ENCODE assay signal across 8 mouse cellular contexts in genomic region chr3:123116903-123117302, GRCm38 (mm10).
A peak's percentile ranks its signal among the peaks of the same experiment; 100 is the strongest.
DNase-seq lines count a peak whose midpoint lies in the region; ATAC-seq lines count a peak whose summit lies in the region.
"Had no signal": no experiment of that assay in that cellular context is flagged by ENCODE, and none has a peak within 500 bp of the region (broad histone marks: within the 10 kb centered on the region; RNA-seq: fewer than 3 reads in every experiment).

No protein-coding gene starts in this region.

- ATAC-seq in embryonic facial prominence, embryonic 15.5 days (ENCODE audit: insufficient number of reproducible peaks, low FRiP score, low TSS enrichment, low read depth) = no peak
- no peak; the same call in 1 of the 2 replicates for ATAC-seq in stomach, embryonic 15.5 days (ENCODE audit: insufficient read depth, low FRiP score, low read depth)

- peaks cover 5% of the 10 kb centered on the region; the same call in 1 of the 2 replicates for H3K36me3 ChIP-seq in embryonic facial prominence, embryonic 15.5 days
- H3K36me3 ChIP-seq in limb, embryonic 10.5 days = no peaks in the 10 kb centered on the region
- H3K36me3 ChIP-seq in stomach, embryonic 15.5 days = no peaks in the 10 kb centered on the region

- DNase-seq in retina, postnatal 1 day = peak; percentile 9
- no peak for DNase-seq in retina, embryonic 14.5 days (ENCODE audit: low spot score)
- DNase-seq in limb, embryonic 10.5 days (ENCODE audit: low spot score) = peak; percentile 37
- DNase-seq in adrenal gland, postnatal 36 days = no peak
- no peak for DNase-seq in frontal cortex, postnatal 25 days (ENCODE audit: low spot score in 2 of 2)
- DNase-seq: adrenal gland, adult 8-10 months had no signal

- H3K9me3 ChIP-seq in embryonic facial prominence, embryonic 15.5 days (replicated peaks) = no peaks in the 10 kb centered on the region
- no peaks in the 10 kb centered on the region for H3K9me3 ChIP-seq in limb, embryonic 10.5 days (replicated peaks)
- no peaks in the 10 kb centered on the region for H3K9me3 ChIP-seq in stomach, embryonic 15.5 days

- peak overlapping the region; percentile 14 for H3K4me3 ChIP-seq in embryonic facial prominence, embryonic 15.5 days (replicated peaks)
- H3K4me3 ChIP-seq in limb, embryonic 10.5 days = peak overlapping the region; percentile 22
- H3K4me3 ChIP-seq in stomach, embryonic 15.5 days (replicated peaks) = peak overlapping the region; percentile 16; the same call in 1 of the 2 replicates

- H3K27me3 ChIP-seq in embryonic facial prominence, embryonic 15.5 days = no peaks in the 10 kb centered on the region
- no peaks in the 10 kb centered on the region for H3K27me3 ChIP-seq in limb, embryonic 10.5 days (ENCODE audit: low read depth, poor library complexity, severe bottlenecking)
- no peaks in the 10 kb centered on the region for H3K27me3 ChIP-seq in stomach, embryonic 15.5 days (replicated peaks)

- peaks cover 13% of the 10 kb centered on the region; the same call in 1 of the 2 replicates for H3K4me1 ChIP-seq in embryonic facial prominence, embryonic 15.5 days
- peaks cover 12% of the 10 kb centered on the region for H3K4me1 ChIP-seq in limb, embryonic 10.5 days
- H3K4me1 ChIP-seq in stomach, embryonic 15.5 days = peaks cover 5% of the 10 kb centered on the region; the same call in 1 of the 2 replicates

- H3K4me2 ChIP-seq in embryonic facial prominence, embryonic 15.5 days (replicated peaks) = peak overlapping the region; percentile 33
- peak overlapping the region; percentile 40 for H3K4me2 ChIP-seq in stomach, embryonic 15.5 days

- H3K27ac ChIP-seq in embryonic facial prominence, embryonic 15.5 days (replicated peaks) = no peak overlapping the region
- no peak overlapping the region for H3K27ac ChIP-seq in limb, embryonic 10.5 days
- H3K27ac ChIP-seq in stomach, embryonic 15.5 days = peak overlapping the region; percentile 31; the same call in 1 of the 2 replicates

- WGBS in embryonic facial prominence, embryonic 15.5 days = 28% methylated on average over 16 of the region's 16 CpGs
- 35% methylated on average over 16 of the region's 16 CpGs for WGBS in limb, embryonic 10.5 days
- 23% methylated on average over 16 of the region's 16 CpGs for WGBS in stomach, embryonic 15.5 days

- no peak overlapping the region for H3K9ac ChIP-seq in embryonic facial prominence, embryonic 15.5 days
- H3K9ac ChIP-seq in stomach, embryonic 15.5 days = 0 out of 2 replicates have a peak overlapping the region, but pooled peaks have one; percentile 6

Comparison
In these comparisons a context has a peak if more than half of its experiments do, and no peak if none do; other contexts are left out.
1. DNase-seq: peak in retina, postnatal 1 day (single experiment) and limb, embryonic 10.5 days (single experiment); none in retina, embryonic 14.5 days (single experiment), adrenal gland, postnatal 36 days (0 of 2) and frontal cortex, postnatal 25 days (0 of 2).
2. Peak in every context shown above with its lines, with median percentiles within 50 percentile points of each other: H3K4me3 ChIP-seq.